Mouse (Mus musculus): ENCODE data around the gene Rab23. TPM values are rescaled to one million over a fixed set of nuclear protein-coding genes. Genes with fewer than 3 reads are reported as not detected.
A peak's percentile ranks its signal among the peaks of the same experiment; 100 is the strongest.

The Rab23 gene
- polyA plus RNA-seq, 1 experiment from 2014 or later: 34.8 TPM

DNA sequence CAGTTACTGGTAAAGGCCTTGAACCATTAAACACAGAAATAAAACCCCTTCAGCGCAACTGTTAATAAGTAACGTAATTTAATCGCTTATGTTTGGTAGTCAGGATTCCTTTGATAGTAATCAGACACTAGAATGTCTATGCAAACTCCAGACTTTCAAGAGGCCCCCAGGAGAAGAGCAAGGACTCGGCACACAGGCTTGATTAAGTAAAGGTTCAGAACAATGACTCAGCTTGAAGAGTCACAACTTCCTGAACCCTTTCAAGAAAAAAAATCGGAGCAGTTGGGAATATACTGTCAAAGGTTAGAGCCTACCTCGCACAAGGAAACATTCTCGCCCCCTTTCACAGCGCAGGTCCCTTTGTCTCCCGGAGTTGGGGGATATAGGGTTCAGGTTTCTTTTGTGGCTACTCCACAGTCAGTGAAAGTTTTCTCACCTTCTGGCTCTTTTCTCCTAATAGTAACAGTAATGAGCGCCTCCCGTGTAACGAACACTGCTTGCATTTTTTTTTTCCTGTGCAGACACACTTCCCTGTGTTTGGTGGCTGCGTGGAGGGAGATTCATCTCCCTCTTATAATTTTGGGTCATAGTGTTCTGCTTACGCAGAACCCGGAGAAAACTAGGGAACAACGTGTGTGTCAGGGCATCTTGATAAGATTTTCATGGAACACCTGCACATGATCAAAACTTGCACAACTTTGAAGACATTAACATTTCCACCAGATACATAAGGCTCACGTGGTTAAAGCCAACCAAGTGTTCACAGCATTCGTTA lies 36.8 kb downstream of the Rab23 start:
- peak overlapping the region; percentile 94 for H3K4me2 ChIP-seq
- no peaks in the 10 kb centered on the region for H3K9me3 ChIP-seq
- no peaks in the 10 kb centered on the region for H3K27me3 ChIP-seq (replicated peaks)
- WGBS: 37% methylated on average over 18 of the region's 18 CpGs
- peak overlapping the region; percentile 70 for H3K4me3 ChIP-seq
- peak; percentile 2; the same call in 1 of the 2 replicates for ATAC-seq (replicated peaks)
- peaks cover 9% of the 10 kb centered on the region for H3K4me1 ChIP-seq
- no peak overlapping the region for H3K9ac ChIP-seq
- no peaks in the 10 kb centered on the region for H3K36me3 ChIP-seq (replicated peaks)
- no peak overlapping the region for H3K27ac ChIP-seq

DNA sequence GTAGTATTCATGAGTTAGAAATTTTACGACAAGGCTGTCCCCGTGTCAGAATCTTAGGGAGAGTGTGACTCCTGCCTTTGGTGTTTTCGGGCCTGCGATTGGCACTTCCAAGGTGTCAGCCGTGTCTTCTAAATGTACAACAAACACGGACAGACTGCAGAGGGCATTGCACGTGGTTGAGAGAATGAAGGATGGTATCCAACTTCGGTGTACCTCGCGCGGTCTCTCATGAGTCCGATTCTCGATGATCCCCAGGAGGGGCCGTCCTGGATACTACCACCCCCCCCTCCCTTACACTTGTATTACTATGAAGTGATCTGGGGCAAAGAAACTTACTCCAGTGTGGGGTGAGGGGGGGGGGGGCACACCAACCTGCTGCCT lies 37.3 kb downstream of the Rab23 start:
- H3K4me2 ChIP-seq: peak overlapping the region; percentile 94
- 11% methylated on average over 14 of the region's 14 CpGs for whole genome bisulfite sequencing
- H3K27me3 ChIP-seq (replicated peaks): no peaks in the 10 kb centered on the region
- ATAC-seq (replicated peaks): peak; percentile 72
- peak overlapping the region; percentile 70 for H3K9ac ChIP-seq
- H3K4me3 ChIP-seq: peak overlapping the region; percentile 70
- peaks cover 9% of the 10 kb centered on the region for H3K4me1 ChIP-seq
- H3K9me3 ChIP-seq: no peaks in the 10 kb centered on the region
- no peaks in the 10 kb centered on the region for H3K36me3 ChIP-seq (replicated peaks)
- no peak overlapping the region for H3K27ac ChIP-seq

DNA sequence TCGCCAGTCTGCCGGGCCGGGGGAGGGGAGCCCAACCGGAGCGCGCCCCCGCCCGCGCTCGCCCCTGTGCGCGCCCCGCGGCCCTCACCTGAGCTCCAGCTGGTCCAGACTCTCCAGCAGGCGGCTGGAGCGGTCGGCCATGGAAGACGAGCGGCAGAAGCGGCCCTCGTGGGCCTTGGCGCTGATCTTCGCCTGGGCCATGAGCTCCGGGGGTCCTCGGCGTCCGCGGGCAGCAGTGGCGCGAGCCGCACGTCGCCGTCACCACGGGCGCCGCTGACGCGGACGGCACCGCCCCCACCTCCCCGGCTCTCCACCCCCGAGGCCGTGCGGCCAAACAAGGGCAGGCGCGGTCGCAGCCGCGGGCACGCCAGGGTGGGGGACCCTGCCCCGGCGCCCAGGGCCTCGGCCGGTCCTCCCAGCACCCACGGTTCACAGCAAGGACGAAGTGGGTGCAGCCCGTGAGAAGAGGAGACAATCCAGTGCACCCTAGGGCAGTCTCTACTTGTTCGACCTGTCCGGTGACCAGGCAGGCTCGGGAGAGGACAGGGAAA lies 37.9 kb downstream of the Rab23 start, which contains the start of gene Bag2:
Bag2 (minus strand) TSS at position 305 of the 551 bp plus-strand sequence.
- Histone ChIP-seq H3K36me3 (replicated peaks) (no peaks in the 10 kb centered on the region), H3K27ac (peak within 1 kb of the TSS; percentile 60; the same call in 1 of the 2 replicates), H3K9me3 (no peaks in the 10 kb centered on the region), H3K4me3 (peak within 1 kb of the TSS; percentile 70), H3K4me1 (peaks cover 9% of the 10 kb centered on the region), H3K27me3 (replicated peaks) (no peaks in the 10 kb centered on the region), H3K9ac (peak within 1 kb of the TSS; percentile 70), H3K4me2 (peak within 1 kb of the TSS; percentile 94)
- peak; percentile 90 for ATAC-seq (replicated peaks)
- under 1% methylated on average over 55 of the region's 61 CpGs for WGBS

DNA sequence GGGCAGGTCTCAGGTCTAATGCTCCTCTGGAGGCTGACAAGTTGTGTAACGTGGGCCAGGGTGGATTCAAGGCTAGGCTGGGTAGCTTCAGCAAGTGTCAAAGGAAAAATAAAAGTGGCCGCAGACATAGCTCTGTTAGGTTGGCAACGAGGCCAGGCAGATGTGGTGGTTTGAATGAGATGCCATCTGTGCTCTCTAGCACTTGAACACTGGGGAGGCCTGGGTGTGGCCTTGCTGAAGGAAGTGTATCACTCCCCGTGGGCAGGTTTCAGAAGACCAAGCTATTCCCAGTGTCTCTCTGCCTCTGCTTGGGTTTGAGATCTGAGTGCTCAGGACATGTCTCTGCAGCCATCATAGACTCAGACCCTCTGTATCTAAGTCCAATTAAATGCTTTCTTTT lies 38.8 kb downstream of the Rab23 start:
- H3K9me3 ChIP-seq: no peaks in the 10 kb centered on the region
- H3K27me3 ChIP-seq (replicated peaks): no peaks in the 10 kb centered on the region
- H3K36me3 ChIP-seq (replicated peaks): no peaks in the 10 kb centered on the region
- H3K9ac ChIP-seq: no peak overlapping the region
- H3K4me3 ChIP-seq: no peak overlapping the region
- H3K4me2 ChIP-seq: no peak overlapping the region
- H3K27ac ChIP-seq: no peak overlapping the region
- WGBS: 60% methylated on average over 4 of the region's 4 CpGs
- no peak for ATAC-seq (replicated peaks)
- peaks cover 9% of the 10 kb centered on the region for H3K4me1 ChIP-seq

DNA sequence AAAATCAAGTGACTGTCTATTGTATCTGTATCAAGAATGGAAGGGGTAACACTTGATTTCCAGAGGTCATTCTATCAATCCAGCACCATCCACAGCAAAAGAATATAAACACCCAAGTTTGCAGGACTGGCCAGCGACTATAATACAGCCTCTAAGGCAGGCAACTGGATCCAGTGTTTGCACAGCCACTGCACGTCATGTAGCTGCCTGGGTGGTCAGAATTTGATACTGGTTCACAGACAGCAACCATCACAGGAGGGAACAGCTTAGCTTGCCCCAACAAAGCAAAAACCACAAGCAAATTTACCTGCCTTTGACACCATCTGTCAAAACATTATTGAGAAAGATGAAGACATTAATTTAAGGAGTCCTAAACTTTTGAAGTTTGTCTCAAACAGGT lies 44.1 kb downstream of the Rab23 start:
- H3K9ac ChIP-seq: no peak overlapping the region
- ATAC-seq (replicated peaks): no peak
- 57% methylated on average over 2 of the region's 2 CpGs for WGBS
- H3K4me3 ChIP-seq: no peak overlapping the region
- no peak overlapping the region for H3K27ac ChIP-seq
- no peak overlapping the region for H3K4me2 ChIP-seq
- no peaks in the 10 kb centered on the region for H3K9me3 ChIP-seq
- H3K27me3 ChIP-seq (replicated peaks): no peaks in the 10 kb centered on the region
- H3K4me1 ChIP-seq: no peaks in the 10 kb centered on the region
- no peaks in the 10 kb centered on the region for H3K36me3 ChIP-seq (replicated peaks)

DNA sequence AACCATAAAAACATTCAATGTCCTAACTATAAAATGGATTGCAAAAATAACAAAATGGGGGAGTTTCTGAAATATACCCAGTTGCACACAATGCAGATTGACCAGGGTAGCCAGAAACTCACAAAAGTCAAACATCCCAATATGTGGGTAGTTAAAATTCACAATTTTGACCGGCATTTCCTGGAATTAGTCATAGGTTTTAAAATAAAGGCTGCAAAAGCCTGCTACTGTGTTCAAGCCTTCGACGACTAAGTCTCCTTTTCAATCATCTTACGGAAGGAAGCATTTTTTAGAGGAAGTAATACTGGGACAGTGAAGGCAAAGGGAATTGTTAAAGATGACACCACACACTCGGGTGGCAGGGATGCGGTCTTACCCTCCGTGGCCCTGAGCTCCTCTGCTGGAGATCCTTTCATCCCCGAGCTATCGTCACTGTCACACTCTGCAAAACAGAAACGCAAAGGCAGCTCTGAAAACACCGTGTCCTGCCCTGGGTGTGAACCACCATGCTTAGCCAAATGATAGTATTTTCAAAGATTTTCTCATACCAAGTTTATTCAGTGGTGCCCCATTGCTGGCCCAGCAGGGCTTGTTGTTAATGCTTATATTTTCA lies 45.9 kb downstream of the Rab23 start:
- Histone ChIP-seq H3K4me1 (no peaks in the 10 kb centered on the region), H3K27ac (no peak overlapping the region), H3K4me3 (no peak overlapping the region), H3K9ac (no peak overlapping the region), H3K36me3 (replicated peaks) (peaks cover 6% of the 10 kb centered on the region; the same call in 1 of the 2 replicates), H3K27me3 (replicated peaks) (no peaks in the 10 kb centered on the region), H3K9me3 (no peaks in the 10 kb centered on the region), H3K4me2 (no peak overlapping the region)
- no peak for ATAC-seq (replicated peaks)
- WGBS: 83% methylated on average over 11 of the region's 11 CpGs

DNA sequence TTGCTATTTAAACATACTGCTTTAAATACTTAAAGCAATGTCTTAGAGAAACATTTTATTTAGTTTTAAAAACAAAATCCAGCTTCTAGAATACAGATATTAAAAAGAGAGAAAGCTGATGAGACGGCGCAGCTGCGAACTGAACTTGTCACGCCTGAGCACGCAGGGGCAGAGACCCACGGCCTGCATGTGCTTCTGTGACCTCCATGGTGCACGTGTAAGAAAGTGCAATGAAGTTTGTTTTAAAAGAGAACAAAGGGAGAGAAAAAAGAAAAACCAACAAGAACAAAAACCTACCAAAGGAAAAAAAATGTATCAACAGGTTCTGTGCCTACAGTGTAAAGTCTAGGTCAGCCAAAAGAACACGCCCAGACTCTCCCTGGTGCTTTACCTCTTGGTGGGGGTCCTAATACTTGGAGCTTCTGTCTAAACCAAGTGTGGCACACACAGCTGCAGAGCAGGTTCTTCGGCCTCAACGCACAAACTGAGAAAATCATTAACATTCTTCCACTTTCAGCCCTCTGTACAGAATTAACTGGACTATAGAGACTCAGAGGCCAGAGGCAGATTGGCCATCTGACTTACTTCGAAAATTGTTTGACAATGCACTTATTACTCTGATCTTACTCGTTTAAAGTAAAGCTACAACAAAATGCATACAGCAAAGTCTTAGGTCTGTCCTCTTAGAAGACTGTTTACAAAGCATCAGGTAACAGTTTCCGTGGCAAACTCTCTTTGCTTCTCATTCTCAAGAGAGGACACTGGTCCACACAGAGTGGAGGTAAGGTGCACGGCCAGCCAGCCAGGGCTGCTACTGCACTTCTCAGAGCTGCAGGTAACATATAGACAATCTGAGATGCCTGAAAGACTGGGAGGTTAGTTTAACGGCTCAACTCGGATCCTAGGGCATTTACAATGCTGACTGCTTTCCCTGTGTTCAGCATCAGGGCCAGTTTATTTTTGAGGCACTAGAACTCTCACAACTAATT lies 47.1 kb downstream of the Rab23 start:
- H3K4me3 ChIP-seq: no peak overlapping the region
- WGBS: 76% methylated on average over 16 of the region's 16 CpGs
- no peak overlapping the region for H3K9ac ChIP-seq
- no peaks in the 10 kb centered on the region for H3K9me3 ChIP-seq
- no peak overlapping the region for H3K27ac ChIP-seq
- ATAC-seq (replicated peaks): no peak
- no peaks in the 10 kb centered on the region for H3K27me3 ChIP-seq (replicated peaks)
- no peaks in the 10 kb centered on the region for H3K4me1 ChIP-seq
- no peak overlapping the region for H3K4me2 ChIP-seq
- peaks cover 6% of the 10 kb centered on the region; the same call in 1 of the 2 replicates for H3K36me3 ChIP-seq (replicated peaks)

DNA sequence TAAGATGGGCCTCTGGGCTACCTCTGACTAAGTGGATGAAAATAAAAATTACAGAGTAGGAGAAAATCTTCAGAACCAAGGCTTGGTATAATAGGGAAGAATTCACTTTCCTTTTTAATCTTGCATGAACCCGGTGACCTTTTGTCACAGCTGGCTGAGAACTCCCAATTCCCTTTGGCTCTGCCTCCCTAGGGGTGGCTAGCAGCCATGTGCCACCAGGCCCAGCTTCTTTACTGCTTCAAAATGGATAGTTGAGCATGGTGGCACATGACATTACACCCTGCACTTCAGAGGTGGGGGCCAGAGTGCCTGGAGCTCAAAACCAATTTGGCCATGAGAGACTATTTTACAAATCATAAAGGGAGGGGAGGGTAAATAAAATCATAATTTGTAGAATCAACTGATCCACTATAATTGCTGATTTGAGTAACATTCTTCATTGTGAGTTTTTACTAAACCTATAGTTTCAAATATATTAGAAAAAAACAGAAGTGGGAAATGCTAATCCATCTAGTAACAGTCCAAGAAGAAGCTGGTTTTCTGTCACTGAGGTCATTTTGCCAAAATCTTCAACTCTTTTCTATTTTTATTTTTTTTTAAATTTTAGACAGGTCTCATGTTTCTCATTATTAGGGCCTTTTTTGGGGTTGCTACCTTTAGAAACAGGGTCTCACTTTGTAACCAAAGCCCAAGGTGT lies 48.6 kb downstream of the Rab23 start:
- WGBS: 59% methylated on average over 1 of the region's 1 CpGs
- Histone ChIP-seq H3K4me3 (no peak overlapping the region), H3K9ac (no peak overlapping the region), H3K27me3 (replicated peaks) (no peaks in the 10 kb centered on the region), H3K27ac (no peak overlapping the region), H3K4me2 (no peak overlapping the region), H3K9me3 (no peaks in the 10 kb centered on the region), H3K4me1 (no peaks in the 10 kb centered on the region), H3K36me3 (replicated peaks) (peaks cover 12% of the 10 kb centered on the region; the same call in 1 of the 2 replicates)
- ATAC-seq (replicated peaks): no peak

DNA sequence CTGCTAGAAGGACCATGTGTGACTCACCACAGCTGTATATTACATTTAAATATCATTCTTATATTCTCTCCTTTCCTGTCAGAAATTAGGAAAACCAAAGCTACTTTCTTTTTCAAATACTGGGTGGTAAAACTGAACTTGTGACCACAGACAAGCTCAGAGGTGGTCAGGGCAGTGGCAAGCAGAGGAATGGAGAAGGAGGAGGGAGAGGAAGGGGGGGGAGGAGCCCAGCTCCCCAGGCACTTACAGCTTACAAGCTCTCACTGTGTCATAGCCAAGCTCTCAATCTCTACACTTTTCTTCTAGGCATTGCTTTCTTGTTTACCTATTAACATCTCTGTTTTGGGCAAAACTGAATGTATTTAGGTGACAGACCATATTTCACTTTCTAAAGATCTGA lies 49.1 kb downstream of the Rab23 start:
- no peak overlapping the region for H3K4me2 ChIP-seq
- H3K4me3 ChIP-seq: no peak overlapping the region
- H3K9me3 ChIP-seq: no peaks in the 10 kb centered on the region
- ATAC-seq (replicated peaks): no peak
- H3K4me1 ChIP-seq: no peaks in the 10 kb centered on the region
- H3K27ac ChIP-seq: no peak overlapping the region
- H3K9ac ChIP-seq: no peak overlapping the region
- peaks cover 12% of the 10 kb centered on the region; the same call in 1 of the 2 replicates for H3K36me3 ChIP-seq (replicated peaks)
- H3K27me3 ChIP-seq (replicated peaks): no peaks in the 10 kb centered on the region

DNA sequence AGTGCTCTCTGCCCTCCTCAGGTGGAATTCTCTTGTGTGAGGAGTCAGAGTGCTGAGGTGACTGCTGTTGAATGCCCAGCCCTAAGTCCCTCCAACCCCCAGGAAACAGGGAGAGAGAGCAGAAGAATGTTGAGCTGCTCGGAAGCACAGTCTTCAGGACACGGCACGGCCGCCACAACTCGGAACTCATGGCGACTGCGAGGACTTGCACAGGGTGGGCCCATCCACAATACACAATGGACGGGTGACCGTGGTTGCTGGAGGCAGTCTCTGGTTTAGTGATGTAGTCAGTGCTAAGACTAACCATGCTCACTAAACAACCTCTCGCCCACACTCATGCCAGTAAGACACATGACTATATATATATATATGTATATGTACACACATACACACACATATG lies 51.9 kb downstream of the Rab23 start:
- H3K27me3 ChIP-seq (replicated peaks): no peaks in the 10 kb centered on the region
- H3K36me3 ChIP-seq (replicated peaks): peaks cover 12% of the 10 kb centered on the region; the same call in 1 of the 2 replicates
- WGBS: 93% methylated on average over 10 of the region's 10 CpGs
- H3K4me3 ChIP-seq: no peak overlapping the region
- H3K4me1 ChIP-seq: no peaks in the 10 kb centered on the region
- ATAC-seq (replicated peaks): no peak
- H3K9ac ChIP-seq: no peak overlapping the region
- H3K9me3 ChIP-seq: no peaks in the 10 kb centered on the region
- no peak overlapping the region for H3K4me2 ChIP-seq
- H3K27ac ChIP-seq: no peak overlapping the region

DNA sequence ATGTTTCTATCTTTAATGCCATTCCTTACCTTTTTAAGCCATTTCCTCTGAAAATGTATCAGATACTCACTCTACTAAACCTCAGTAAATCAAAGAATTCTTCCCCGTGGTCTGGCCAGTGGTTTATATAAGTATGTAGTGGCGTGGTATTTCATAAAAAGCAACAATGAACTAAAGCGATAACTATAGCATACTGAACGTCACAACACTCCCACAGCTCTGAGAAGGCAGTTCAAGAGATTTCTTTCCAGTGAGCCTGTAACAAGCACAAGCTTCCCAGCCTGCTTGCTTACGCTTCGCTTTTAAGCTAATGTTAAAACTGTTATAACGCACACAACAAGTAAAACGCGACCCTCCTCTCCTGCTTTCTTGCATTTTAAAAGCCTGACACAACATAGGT lies 52.4 kb downstream of the Rab23 start:
- WGBS: 95% methylated on average over 9 of the region's 9 CpGs
- no peak overlapping the region for H3K27ac ChIP-seq
- H3K9ac ChIP-seq: no peak overlapping the region
- H3K4me1 ChIP-seq: no peaks in the 10 kb centered on the region
- H3K36me3 ChIP-seq (replicated peaks): peaks cover 15% of the 10 kb centered on the region; the same call in 1 of the 2 replicates
- no peak overlapping the region for H3K4me3 ChIP-seq
- no peak overlapping the region for H3K4me2 ChIP-seq
- no peaks in the 10 kb centered on the region for H3K27me3 ChIP-seq (replicated peaks)
- ATAC-seq (replicated peaks): no peak
- H3K9me3 ChIP-seq: no peaks in the 10 kb centered on the region

All from midbrain, embryonic 15.5 days (tissue).